Mouse (Mus musculus): ENCODE results near the gene Rbfox3. TPM values are rescaled to one million over a fixed set of nuclear protein-coding genes. Genes with fewer than 3 reads are reported as not detected.

The Rbfox3 gene
- polyA plus RNA-seq, 1 experiment from 2014 or later: 31.7 TPM

GRCm38 (mm10) chr11:118807511-118807910 lies 103.9 kb downstream of the Rbfox3 start:
- DNase-seq: no peak
- Histone ChIP-seq H3K27ac (replicated peaks; ENCODE audit: low read depth, low read length) (no peak overlapping the region), H3K36me3 (ENCODE audit: control insufficient read depth, insufficient read depth, low read length) (no peaks in the 10 kb centered on the region), H3K4me3 (replicated peaks; ENCODE audit: low read depth, low read length) (no peak overlapping the region), H3K9me3 (ENCODE audit: control insufficient read depth, low read length) (no peaks in the 10 kb centered on the region), H3K9ac (replicated peaks; ENCODE audit: low read length) (no peak overlapping the region), H3K4me2 (ENCODE audit: low read length) (no peak overlapping the region), H3K27me3 (ENCODE audit: control insufficient read depth, insufficient read depth, low read length) (no peaks in the 10 kb centered on the region), H3K4me1 (ENCODE audit: control insufficient read depth, insufficient read depth, low read length) (no peaks in the 10 kb centered on the region)
- ATAC-seq (ENCODE audit: low FRiP score, low TSS enrichment): no peak
- WGBS: 88% methylated on average over 15 of the region's 15 CpGs

- Histone ChIP-seq H3K4me3 (replicated peaks; ENCODE audit: low read depth, low read length) (no peak overlapping the region), H3K4me1 (ENCODE audit: control insufficient read depth, insufficient read depth, low read length) (peaks cover 43% of the 10 kb centered on the region), H3K9ac (replicated peaks; ENCODE audit: low read length) (0 out of 2 replicates have a peak overlapping the region, but pooled peaks have one; percentile 9), H3K27ac (replicated peaks; ENCODE audit: low read depth, low read length) (peak overlapping the region; percentile 96), H3K9me3 (ENCODE audit: control insufficient read depth, low read length) (no peaks in the 10 kb centered on the region), H3K4me2 (ENCODE audit: low read length) (no peak overlapping the region), H3K36me3 (ENCODE audit: control insufficient read depth, insufficient read depth, low read length) (no peaks in the 10 kb centered on the region), H3K27me3 (ENCODE audit: control insufficient read depth, insufficient read depth, low read length) (no peaks in the 10 kb centered on the region)
- WGBS: 54% methylated on average over 8 of the region's 8 CpGs
- peak; percentile 87 for DNase-seq
- ATAC-seq (ENCODE audit: low FRiP score, low TSS enrichment): no peak
These were observed 116.4 kb downstream of the Rbfox3 start for GRCm38 (mm10) chr11:118794856-118795602.

DNA sequence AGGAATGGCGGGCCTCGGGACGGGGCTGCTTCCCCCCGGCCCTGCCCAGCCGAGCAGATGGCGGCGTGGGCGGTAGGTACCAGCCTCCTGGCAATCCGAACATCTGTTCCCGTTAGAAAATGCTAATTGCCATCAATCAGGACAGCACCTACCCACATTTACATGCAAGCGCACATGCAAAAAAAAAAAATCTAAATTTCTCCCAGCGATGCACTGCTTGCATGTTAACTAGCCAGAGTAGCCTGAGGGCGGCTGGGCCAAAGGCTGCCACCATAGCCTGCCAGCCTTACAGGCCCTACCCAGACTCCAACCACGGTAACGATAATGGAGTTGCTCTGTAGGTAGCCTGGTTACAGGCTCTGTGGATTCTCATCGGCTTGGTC lies 117.8 kb downstream of the Rbfox3 start:
- H3K4me3 ChIP-seq (replicated peaks; ENCODE audit: low read depth, low read length): no peak overlapping the region
- peaks cover 43% of the 10 kb centered on the region for H3K4me1 ChIP-seq (ENCODE audit: control insufficient read depth, insufficient read depth, low read length)
- ATAC-seq (ENCODE audit: low FRiP score, low TSS enrichment): peak; percentile 82
- no peaks in the 10 kb centered on the region for H3K9me3 ChIP-seq (ENCODE audit: control insufficient read depth, low read length)
- H3K27me3 ChIP-seq (ENCODE audit: control insufficient read depth, insufficient read depth, low read length): no peaks in the 10 kb centered on the region
- H3K9ac ChIP-seq (replicated peaks; ENCODE audit: low read length): peak overlapping the region; percentile 45; the same call in 1 of the 2 replicates
- H3K4me2 ChIP-seq (ENCODE audit: low read length): peak overlapping the region; percentile 28; the same call in 1 of the 2 replicates
- 14% methylated on average over 16 of the region's 16 CpGs for WGBS
- DNase-seq: peak; percentile 86
- H3K27ac ChIP-seq (replicated peaks; ENCODE audit: low read depth, low read length): peak overlapping the region; percentile 96
- no peaks in the 10 kb centered on the region for H3K36me3 ChIP-seq (ENCODE audit: control insufficient read depth, insufficient read depth, low read length)

DNA sequence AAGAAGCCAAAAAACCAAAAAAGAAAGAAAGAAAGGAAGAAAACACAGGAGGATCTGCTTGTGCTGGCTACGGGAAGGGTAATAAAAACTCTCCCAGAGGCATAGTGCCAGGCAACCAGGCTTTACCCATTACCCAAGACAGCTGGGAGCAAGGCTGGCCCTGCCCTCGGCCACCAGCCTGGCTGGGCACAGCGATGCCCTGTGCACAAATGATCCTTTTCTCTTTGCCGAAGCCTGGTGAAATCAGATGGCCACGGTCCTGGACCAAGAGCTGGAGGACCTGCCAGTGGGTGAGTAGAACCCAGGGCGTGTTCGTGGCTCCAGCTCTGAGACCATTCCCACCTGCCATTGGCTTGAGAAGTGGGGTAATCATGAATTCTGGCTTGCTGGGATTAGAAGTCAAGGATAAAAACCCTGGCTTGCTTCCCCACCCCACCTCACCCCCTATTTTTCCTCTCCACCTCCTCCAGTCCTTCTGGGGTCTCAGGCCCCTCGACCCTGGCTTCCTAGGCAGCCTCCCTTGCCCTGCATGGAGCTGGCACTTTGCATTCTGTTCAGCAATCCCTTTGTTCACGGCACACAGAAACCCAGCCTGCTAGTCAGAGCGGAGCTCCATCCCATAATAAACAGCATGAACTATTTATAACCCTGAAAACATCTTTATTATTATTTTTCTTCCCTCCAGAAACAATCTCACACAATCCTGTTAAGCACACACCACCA lies 118.3 kb downstream of the Rbfox3 start:
- H3K9ac ChIP-seq (replicated peaks; ENCODE audit: low read length): peak overlapping the region; percentile 45
- no peaks in the 10 kb centered on the region for H3K36me3 ChIP-seq (ENCODE audit: control insufficient read depth, insufficient read depth, low read length)
- H3K27ac ChIP-seq (replicated peaks; ENCODE audit: low read depth, low read length): peak overlapping the region; percentile 96
- H3K4me3 ChIP-seq (replicated peaks; ENCODE audit: low read depth, low read length): no peak overlapping the region
- peak; percentile 59 for DNase-seq
- ATAC-seq (ENCODE audit: low FRiP score, low TSS enrichment): peak; percentile 78
- H3K27me3 ChIP-seq (ENCODE audit: control insufficient read depth, insufficient read depth, low read length): no peaks in the 10 kb centered on the region
- peaks cover 43% of the 10 kb centered on the region for H3K4me1 ChIP-seq (ENCODE audit: control insufficient read depth, insufficient read depth, low read length)
- H3K9me3 ChIP-seq (ENCODE audit: control insufficient read depth, low read length): 0 out of 2 replicates have a peak, but pooled peaks cover 1% of the 10 kb centered on the region
- peak overlapping the region; percentile 28; the same call in 1 of the 2 replicates for H3K4me2 ChIP-seq (ENCODE audit: low read length)
- WGBS: 34% methylated on average over 10 of the region's 10 CpGs

DNA sequence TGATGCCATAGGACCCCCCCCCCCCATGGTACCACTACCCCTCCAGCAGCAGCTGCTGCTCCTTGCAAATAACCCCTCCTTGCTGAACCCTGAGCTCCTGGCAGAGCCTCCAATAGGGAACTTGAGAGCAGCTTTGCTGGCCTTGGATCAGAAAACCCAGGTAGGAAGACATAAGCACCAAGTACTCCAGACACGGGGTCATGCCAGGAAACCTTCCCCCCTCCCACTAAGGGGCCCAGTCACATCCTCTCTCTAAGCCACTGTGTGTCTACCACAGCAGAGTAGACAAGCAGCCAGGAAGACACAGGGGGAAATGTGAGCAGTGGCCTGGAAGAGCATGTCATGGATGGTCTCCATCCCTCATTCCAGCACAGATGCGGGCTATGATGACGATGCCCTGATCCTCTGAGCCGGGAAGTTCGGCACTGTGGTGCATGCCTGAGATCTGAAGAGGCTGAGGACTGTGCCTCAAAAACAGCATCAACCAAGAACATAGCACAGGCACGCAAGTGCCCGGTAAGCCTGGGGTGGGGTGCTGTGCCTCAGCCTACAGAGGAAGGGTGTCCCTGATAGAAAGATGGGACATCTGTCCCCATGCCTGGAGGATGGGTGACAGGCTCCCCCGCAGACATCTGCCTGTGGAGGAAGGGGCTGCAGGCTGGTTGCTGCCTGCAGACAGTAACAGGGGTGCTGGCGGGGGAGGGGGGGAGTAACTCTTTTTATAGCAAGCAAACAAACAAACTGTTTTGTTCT lies 119.1 kb downstream of the Rbfox3 start:
- Histone ChIP-seq H3K27ac (replicated peaks; ENCODE audit: low read depth, low read length) (peak overlapping the region; percentile 96), H3K4me2 (ENCODE audit: low read length) (no peak overlapping the region), H3K4me1 (ENCODE audit: control insufficient read depth, insufficient read depth, low read length) (peaks cover 43% of the 10 kb centered on the region), H3K9me3 (ENCODE audit: control insufficient read depth, low read length) (0 out of 2 replicates have a peak, but pooled peaks cover 3% of the 10 kb centered on the region), H3K4me3 (replicated peaks; ENCODE audit: low read depth, low read length) (no peak overlapping the region), H3K9ac (replicated peaks; ENCODE audit: low read length) (peak overlapping the region; percentile 45; the same call in 1 of the 2 replicates), H3K36me3 (ENCODE audit: control insufficient read depth, insufficient read depth, low read length) (no peaks in the 10 kb centered on the region), H3K27me3 (ENCODE audit: control insufficient read depth, insufficient read depth, low read length) (no peaks in the 10 kb centered on the region)
- DNase-seq (no peak), ATAC-seq (ENCODE audit: low FRiP score, low TSS enrichment) (no peak)
- WGBS: 77% methylated on average over 9 of the region's 9 CpGs

DNA sequence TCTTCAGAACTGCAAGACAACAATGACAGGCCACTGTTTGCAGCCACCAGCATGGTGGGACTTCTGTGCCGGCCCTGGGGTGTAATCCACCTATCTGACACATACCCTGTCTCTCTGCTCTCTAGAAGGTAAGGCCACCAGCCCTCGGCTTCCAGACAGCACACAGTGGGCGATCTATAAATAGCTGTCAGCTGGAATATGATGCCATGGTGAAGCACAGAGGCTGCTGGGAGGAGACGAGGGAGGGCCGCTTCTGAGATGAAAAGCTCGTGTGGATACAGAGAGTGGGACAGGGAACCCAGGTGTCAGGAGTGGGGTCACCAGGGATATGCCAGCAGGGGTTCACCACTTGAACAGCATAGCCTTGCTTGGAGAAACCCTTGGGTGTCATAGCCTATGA lies 120.0 kb downstream of the Rbfox3 start:
- Histone ChIP-seq H3K36me3 (ENCODE audit: control insufficient read depth, insufficient read depth, low read length) (no peaks in the 10 kb centered on the region), H3K27me3 (ENCODE audit: control insufficient read depth, insufficient read depth, low read length) (no peaks in the 10 kb centered on the region), H3K27ac (replicated peaks; ENCODE audit: low read depth, low read length) (peak overlapping the region; percentile 96), H3K9ac (replicated peaks; ENCODE audit: low read length) (0 out of 2 replicates have a peak overlapping the region, but pooled peaks have one; percentile 12), H3K4me1 (ENCODE audit: control insufficient read depth, insufficient read depth, low read length) (peaks cover 43% of the 10 kb centered on the region), H3K9me3 (ENCODE audit: control insufficient read depth, low read length) (0 out of 2 replicates have a peak, but pooled peaks cover 3% of the 10 kb centered on the region), H3K4me3 (replicated peaks; ENCODE audit: low read depth, low read length) (no peak overlapping the region), H3K4me2 (ENCODE audit: low read length) (no peak overlapping the region)
- ATAC-seq (ENCODE audit: low FRiP score, low TSS enrichment) (no peak), DNase-seq (no peak)
- 71% methylated on average over 6 of the region's 6 CpGs for WGBS

- DNase-seq (no peak), ATAC-seq (ENCODE audit: low FRiP score, low TSS enrichment) (no peak)
- H3K4me1 ChIP-seq (ENCODE audit: control insufficient read depth, insufficient read depth, low read length): peaks cover 21% of the 10 kb centered on the region
- no peak overlapping the region for H3K4me2 ChIP-seq (ENCODE audit: low read length)
- 0 out of 2 replicates have a peak, but pooled peaks cover 3% of the 10 kb centered on the region for H3K9me3 ChIP-seq (ENCODE audit: control insufficient read depth, low read length)
- WGBS: 94% methylated on average over 1 of the region's 1 CpGs
- H3K36me3 ChIP-seq (ENCODE audit: control insufficient read depth, insufficient read depth, low read length): no peaks in the 10 kb centered on the region
- H3K4me3 ChIP-seq (replicated peaks; ENCODE audit: low read depth, low read length): no peak overlapping the region
- H3K9ac ChIP-seq (replicated peaks; ENCODE audit: low read length): no peak overlapping the region
- H3K27ac ChIP-seq (replicated peaks; ENCODE audit: low read depth, low read length): no peak overlapping the region
- H3K27me3 ChIP-seq (ENCODE audit: control insufficient read depth, insufficient read depth, low read length): no peaks in the 10 kb centered on the region
These were observed 123.3 kb downstream of the Rbfox3 start for GRCm38 (mm10) chr11:118788091-118788490.

DNA sequence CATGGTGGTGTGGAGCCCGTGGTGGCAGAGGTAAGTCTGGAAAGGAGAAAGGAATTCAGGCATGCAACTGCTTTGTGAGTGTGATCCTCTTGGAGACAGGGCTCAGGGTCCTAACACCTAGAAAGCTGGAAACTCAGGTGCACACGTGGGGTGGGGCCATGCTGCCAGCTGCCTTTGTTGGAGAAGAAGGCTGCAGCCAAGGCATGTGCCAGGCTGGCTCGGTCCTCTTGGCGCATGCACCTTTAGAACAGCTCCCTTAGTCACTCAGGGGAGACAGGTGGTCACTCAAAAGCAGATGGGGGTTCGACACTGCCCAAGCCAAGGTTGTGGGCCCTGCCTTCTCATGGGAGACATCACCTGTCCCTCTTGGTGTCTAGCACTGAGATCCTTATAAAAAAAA lies 128.7 kb downstream of the Rbfox3 start:
- H3K27me3 ChIP-seq (ENCODE audit: control insufficient read depth, insufficient read depth, low read length): no peaks in the 10 kb centered on the region
- H3K27ac ChIP-seq (replicated peaks; ENCODE audit: low read depth, low read length): no peak overlapping the region
- H3K9ac ChIP-seq (replicated peaks; ENCODE audit: low read length): no peak overlapping the region
- DNase-seq (no peak), ATAC-seq (ENCODE audit: low FRiP score, low TSS enrichment) (no peak)
- 93% methylated on average over 5 of the region's 5 CpGs for WGBS
- H3K36me3 ChIP-seq (ENCODE audit: control insufficient read depth, insufficient read depth, low read length): no peaks in the 10 kb centered on the region
- H3K4me3 ChIP-seq (replicated peaks; ENCODE audit: low read depth, low read length): no peak overlapping the region
- H3K4me2 ChIP-seq (ENCODE audit: low read length): no peak overlapping the region
- no peaks in the 10 kb centered on the region for H3K9me3 ChIP-seq (ENCODE audit: control insufficient read depth, low read length)
- H3K4me1 ChIP-seq (ENCODE audit: control insufficient read depth, insufficient read depth, low read length): peaks cover 10% of the 10 kb centered on the region; the same call in 1 of the 2 replicates
